Mouse (Mus musculus) MEL (cell line): ENCODE results near the gene Dusp1. TPM values are rescaled to one million over a fixed set of nuclear protein-coding genes. Genes with fewer than 3 reads are reported as not detected.

ENCODE experiments used
- DNase-seq: peaks from one replicate; pipeline ENCODE4 v3.0.0; 2011; ENCODE audit warnings: low read depth, low spot score
- H3K27ac ChIP-seq: 2 replicates; pipeline ENCODE4 v1.5.1; 2012; ENCODE audit warnings: low read depth, mild to moderate bottlenecking, control low read depth, low read length, moderate library complexity; ENCODE audit not compliant: control insufficient read depth
- H3K27me3 ChIP-seq, 2 experiments: fragments of 150-350 bp in 1 of 2; sonication (generic) in 1 of 2; 2 replicates each; pipeline ENCODE4 v1.6.1; 2012; ENCODE audit warnings: low read length in 2 of 2, mild to moderate bottlenecking in 2 of 2, improper control_type of control experiment in 1 of 2, moderate library complexity in 1 of 2; ENCODE audit not compliant: insufficient read depth in 2 of 2, control insufficient read depth in 1 of 2
- H3K36me3 ChIP-seq, 2 experiments: 2 replicates each; pipeline ENCODE4 v1.6.1; 2012 to 2014; ENCODE audit warnings: low read length in 2 of 2, improper control_type of control experiment in 1 of 2, inconsistent platforms in 1 of 2, mild to moderate bottlenecking in 1 of 2; ENCODE audit not compliant: insufficient read depth in 2 of 2, control insufficient read depth in 1 of 2
- H3K4me1 ChIP-seq, 2 experiments: fragments of 150-350 bp in 1 of 2; sonication (generic) in 1 of 2; 2 replicates each; pipeline ENCODE4 v1.6.1; 2012; ENCODE audit warnings: low read length in 2 of 2, improper control_type of control experiment in 1 of 2, mild to moderate bottlenecking in 1 of 2; ENCODE audit not compliant: insufficient read depth in 2 of 2, control insufficient read depth in 1 of 2
- H3K4me3 ChIP-seq, 2 experiments: fragments of 150-350 bp in 1 of 2; sonication (generic) in 1 of 2; 2 replicates each; pipeline ENCODE4 v1.5.1; 2012; ENCODE audit warnings: low read depth in 2 of 2, low read length in 2 of 2, mild to moderate bottlenecking in 2 of 2, moderate library complexity in 2 of 2, control low read depth in 1 of 2, improper control_type of control experiment in 1 of 2; ENCODE audit not compliant: control insufficient read depth in 1 of 2, insufficient read depth in 1 of 2
- H3K79me2 ChIP-seq: 2 replicates; pipeline ENCODE4 v1.6.1; 2012; ENCODE audit warnings: mild to moderate bottlenecking, low read length, moderate library complexity; ENCODE audit not compliant: control insufficient read depth, poor library complexity, insufficient read depth
- H3K9ac ChIP-seq: 2 replicates; pipeline ENCODE4 v1.6.1; 2012; ENCODE audit warnings: low read depth, mild to moderate bottlenecking, control low read depth, low read length, moderate library complexity; ENCODE audit not compliant: control insufficient read depth, poor library complexity, severe bottlenecking
- H3K9me3 ChIP-seq: fragments of 150-350 bp; sonication (generic); replicated peaks from 2 replicates; pipeline ENCODE4 v1.6.1; 2012; ENCODE audit warnings: mild to moderate bottlenecking, low read length, improper control_type of control experiment, moderate library complexity; ENCODE audit not compliant: insufficient read depth
- CHD1 ChIP-seq: IDR thresholded peaks from 2 replicates; pipeline ENCODE4 v1.6.1; 2012; ENCODE audit warnings: low read depth, mild to moderate bottlenecking, inconsistent platforms, low read length, improper control_type of control experiment
- CHD2 ChIP-seq: IDR thresholded peaks from 2 replicates; pipeline ENCODE4 v1.6.1; 2011; ENCODE audit warnings: low read length, improper control_type of control experiment
- CTCF ChIP-seq, 3 experiments: IDR thresholded peaks in 2 of 3; conservative IDR thresholded peaks in 1 of 3; 2 replicates each; pipeline ENCODE4 v1.5.1; 2011 to 2012; ENCODE audit warnings: low read length in 3 of 3, low read depth in 2 of 3, mild to moderate bottlenecking in 2 of 3, improper control_type of control experiment in 1 of 3, inconsistent platforms in 1 of 3, mixed read lengths in 1 of 3, moderate library complexity in 1 of 3; ENCODE audit not compliant: control insufficient read depth in 1 of 3, insufficient read depth in 1 of 3, poor library complexity in 1 of 3, severe bottlenecking in 1 of 3
- E2F4 ChIP-seq: IDR thresholded peaks from 2 replicates; pipeline ENCODE4 v1.6.1; 2011; ENCODE audit warnings: low read depth, low read length, improper control_type of control experiment, borderline replicate concordance
- EP300 ChIP-seq, 2 experiments: IDR thresholded peaks; 2 replicates each; pipeline ENCODE4 v1.6.1; 2011; ENCODE audit warnings: improper control_type of control experiment in 2 of 2, low read length in 2 of 2, low read depth in 1 of 2, mild to moderate bottlenecking in 1 of 2
- ETS1 ChIP-seq: IDR thresholded peaks from 2 replicates; pipeline ENCODE4 v1.6.1; 2012; ENCODE audit warnings: low read depth, mild to moderate bottlenecking, inconsistent platforms, low read length, improper control_type of control experiment, moderate library complexity
- GABPA ChIP-seq: IDR thresholded peaks from 2 replicates; pipeline ENCODE4 v1.6.1; 2012; ENCODE audit warnings: low read depth, mild to moderate bottlenecking, inconsistent platforms, low read length, improper control_type of control experiment, moderate library complexity
- GATA1 ChIP-seq: IDR thresholded peaks from 2 replicates; pipeline ENCODE4 v1.6.1; 2011; ENCODE audit warnings: low read depth, low read length, improper control_type of control experiment
- MAFK ChIP-seq: IDR thresholded peaks from 2 replicates; pipeline ENCODE4 v1.6.1; 2011; ENCODE audit warnings: low read depth, mild to moderate bottlenecking, low read length, improper control_type of control experiment, borderline replicate concordance
- MAZ ChIP-seq: IDR thresholded peaks from 2 replicates; pipeline ENCODE4 v1.6.1; 2012; ENCODE audit warnings: low read depth, mild to moderate bottlenecking, inconsistent platforms, low read length, improper control_type of control experiment
- MXI1 ChIP-seq: IDR thresholded peaks from 2 replicates; pipeline ENCODE4 v1.6.1; 2011; ENCODE audit warnings: mild to moderate bottlenecking, low read depth, low read length, improper control_type of control experiment
- NELFE ChIP-seq: IDR thresholded peaks from 2 replicates; pipeline ENCODE4 v1.6.1; 2011; ENCODE audit warnings: low read depth, low read length, improper control_type of control experiment
- NRF1 ChIP-seq: IDR thresholded peaks from 2 replicates; pipeline ENCODE4 v1.6.1; 2014; ENCODE audit warnings: low read depth, mild to moderate bottlenecking, inconsistent platforms, low read length, improper control_type of control experiment, moderate library complexity; ENCODE audit not compliant: poor library complexity, insufficient read depth, severe bottlenecking
- RCOR1 ChIP-seq: IDR thresholded peaks from 2 replicates; pipeline ENCODE4 v1.6.1; 2012; ENCODE audit warnings: low read depth, mild to moderate bottlenecking, inconsistent platforms, low read length, improper control_type of control experiment
- SIN3A ChIP-seq: IDR thresholded peaks from 2 replicates; pipeline ENCODE4 v1.6.1; 2012; ENCODE audit warnings: low read length, improper control_type of control experiment, inconsistent platforms
- SMC3 ChIP-seq: IDR thresholded peaks from 2 replicates; pipeline ENCODE4 v1.6.1; 2011; ENCODE audit warnings: low read depth, low read length, improper control_type of control experiment
- TAL1 ChIP-seq: IDR thresholded peaks from 2 replicates; pipeline ENCODE4 v1.6.1; 2012; ENCODE audit warnings: mild to moderate bottlenecking, inconsistent platforms, low read length, moderate library complexity, mixed read lengths
- UBTF ChIP-seq: IDR thresholded peaks from 2 replicates; pipeline ENCODE4 v1.6.1; 2012; ENCODE audit warnings: low read depth, mild to moderate bottlenecking, inconsistent platforms, low read length, improper control_type of control experiment, moderate library complexity, borderline replicate concordance; ENCODE audit not compliant: insufficient read depth
- USF1 ChIP-seq: IDR thresholded peaks from 2 replicates; pipeline ENCODE4 v1.6.1; 2014; ENCODE audit warnings: low read depth, mild to moderate bottlenecking, inconsistent platforms, low read length, improper control_type of control experiment, moderate library complexity
- USF2 ChIP-seq, 2 experiments: IDR thresholded peaks; 2 replicates each; pipeline ENCODE4 v1.6.1; 2011 to 2012; ENCODE audit warnings: improper control_type of control experiment in 2 of 2, low read length in 2 of 2, borderline replicate concordance in 1 of 2, inconsistent platforms in 1 of 2, low read depth in 1 of 2, mild to moderate bottlenecking in 1 of 2; ENCODE audit not compliant: insufficient read depth in 1 of 2
- ZC3H11A ChIP-seq: IDR thresholded peaks from 2 replicates; pipeline ENCODE4 v1.6.1; 2012; ENCODE audit warnings: low read depth, mild to moderate bottlenecking, inconsistent platforms, low read length, improper control_type of control experiment
- ZKSCAN1 ChIP-seq: IDR thresholded peaks from 2 replicates; pipeline ENCODE4 v1.6.1; 2012; ENCODE audit warnings: low read depth, mild to moderate bottlenecking, inconsistent platforms, low read length, improper control_type of control experiment, moderate library complexity
- polyA plus RNA-seq, 2 experiments: library from polyadenylated mRNA; stranded (reverse) in 1 of 2; unstranded in 1 of 2; fragments of >175 nt in 1 of 2; fragments of >200 nt in 1 of 2; gene quantifications; 2 replicates each; pipeline versions ENCODE4 v1.2.1 to v1.2.4; 2012; ENCODE audit warnings: low replicate concordance in 2 of 2, low read depth in 1 of 2; ENCODE audit not compliant: insufficient read length in 2 of 2, insufficient read depth in 1 of 2, missing spikeins in 1 of 2
- total RNA-seq: library from RNA; depleted of rRNA; stranded (reverse); fragments of 300-350 nt; gene quantifications from 2 replicates; pipeline ENCODE4 v1.2.3, GENCODE M21; 2012

Dusp1 gene
- total and polyA plus RNA-seq, 3 experiments, result 0.96 to 5.0 TPM; not detected in 1

DNA sequence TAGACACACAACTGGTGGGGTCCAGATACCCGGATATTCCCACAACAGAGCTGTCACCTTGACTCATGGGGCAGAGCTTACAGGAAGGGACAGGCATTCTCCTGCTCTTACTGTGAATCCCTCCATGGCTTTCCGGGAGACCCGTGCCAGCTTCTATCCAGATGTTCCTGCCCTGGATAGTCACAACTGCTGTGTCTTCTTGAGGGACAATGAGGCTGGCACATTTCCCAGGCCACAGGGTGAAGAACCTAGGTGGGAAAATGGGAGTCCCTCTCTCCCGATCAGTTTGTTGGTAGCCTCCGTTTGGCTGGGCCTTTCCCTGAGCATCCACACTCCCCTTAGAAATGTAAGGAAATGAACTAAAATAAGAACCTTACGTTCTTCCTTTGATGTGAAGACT, 33.2 kb downstream of the Dusp1 start:
- peaks cover 0 to 22% of the 10 kb centered on the region in 2 experiments; a peak in 2 of 4 replicates for H3K36me3 ChIP-seq
- DNase-seq, result no peak
- no peaks in the 10 kb centered on the region for H3K9me3 ChIP-seq
- H3K4me3 ChIP-seq, result no peak overlapping the region
- no peaks in the 10 kb centered on the region for H3K27me3 ChIP-seq
- H3K79me2 ChIP-seq, result no peaks in the 10 kb centered on the region
- peaks cover 10 to 39% of the 10 kb centered on the region in 2 experiments for H3K4me1 ChIP-seq
- TF ChIP-seq E2F4 (no peak), SMC3 (no peak), USF1 (no peak), UBTF (no peak), GABPA (no peak), RCOR1 (no peak)
- no peak overlapping the region for H3K27ac ChIP-seq
- H3K9ac ChIP-seq, result no peak overlapping the region

GRCm38 (mm10) chr17:26527291-26527690, 34.6 kb downstream of the Dusp1 start:
- peaks cover 0 to 29% of the 10 kb centered on the region in 2 experiments for H3K4me1 ChIP-seq
- TF ChIP-seq MXI1 (no peak), ETS1 (no peak), TAL1 (no peak), ZC3H11A (no peak), SIN3A (no peak), GATA1 (no peak), NRF1 (no peak), SMC3 (no peak), EP300 (IDR thresholded peaks at IDR 0.05; ENCODE audit: low read depth in 1 of 2, low read length in 2 of 2) (no peak), CTCF (IDR thresholded peaks at IDR 0.05 in 2 of 3, conservative IDR thresholded peaks at IDR 0.05 in 1 of 3; ENCODE audit: control insufficient read depth in 1 of 3, insufficient read depth in 1 of 3, low read depth in 2 of 3, low read length in 3 of 3, poor library complexity in 1 of 3, severe bottlenecking in 1 of 3) (no peak), USF2 (IDR thresholded peaks at IDR 0.05; ENCODE audit: borderline replicate concordance in 1 of 2, insufficient read depth in 1 of 2, low read depth in 1 of 2, low read length in 2 of 2) (no peak), ZKSCAN1 (no peak), RCOR1 (no peak), MAFK (no peak), CHD2 (no peak), MAZ (no peak), CHD1 (no peak), NELFE (no peak)
- no peaks in the 10 kb centered on the region for H3K27me3 ChIP-seq

More at GRCm38 (mm10) chr17:26527291-26527690, 34.6 kb downstream of the Dusp1 start:
- no peaks in the 10 kb centered on the region for H3K9me3 ChIP-seq
- H3K9ac ChIP-seq, result no peak overlapping the region
- no peak overlapping the region for H3K4me3 ChIP-seq
- H3K36me3 ChIP-seq, result peaks cover 0 to 11% of the 10 kb centered on the region in 2 experiments; a peak in 2 of 4 replicates
- DNase-seq, result no peak
- H3K27ac ChIP-seq, result no peak overlapping the region
- no peaks in the 10 kb centered on the region for H3K79me2 ChIP-seq
